Mouse (Mus musculus): ENCODE measurements around the gene Reps1. TPM values are rescaled to one million over a fixed set of nuclear protein-coding genes. Genes with fewer than 3 reads are reported as not detected.

The Reps1 gene
- polyA plus RNA-seq, 2 experiments: 3.4 to 13.3 TPM

GRCm38 (mm10) chr10:18022741-18023347 is 32.8 kb upstream of the Reps1 start, which contains the start of gene Abracl:
Abracl (minus strand) TSS chr10:18023288.
- Histone ChIP-seq H3K36me3 (replicated peaks; ENCODE audit: control insufficient read depth, insufficient read depth, low read depth) (no peaks in the 10 kb centered on the region; the same call in 1 of the 2 replicates), H3K4me3 (ENCODE audit: insufficient read depth in 1 of 2, low read depth in 2 of 2, low read length in 2 of 2) (peak within 1 kb of the TSS; percentile 81 to 89), H3K27me3 (ENCODE audit: control insufficient read depth, insufficient read depth, low read length) (no peaks in the 10 kb centered on the region), H3K4me2 (ENCODE audit: low read depth) (peak within 1 kb of the TSS; percentile 90), H3K9ac (replicated peaks) (peak within 1 kb of the TSS; percentile 91), H3K9me3 (ENCODE audit: control insufficient read depth, low read length) (no peaks in the 10 kb centered on the region), H3K4me1 (replicated peaks; ENCODE audit: control insufficient read depth in 2 of 2, insufficient read depth in 2 of 2, low read length in 1 of 2) (peaks cover 0 to 6% of the 10 kb centered on the region in 2 experiments; a peak in 3 of 4 replicates), H3K27ac (peak within 1 kb of the TSS; percentile 69)
- WGBS (ENCODE audit: insufficient replicate concordance): under 1% methylated on average over 37 of the region's 37 CpGs
- no peak for TF ChIP-seq EP300 (IDR thresholded peaks at IDR 0.05; ENCODE audit: low read depth)
- TF ChIP-seq CTCF (IDR thresholded peaks at IDR 0.05; ENCODE audit: low read depth): peak; percentile 39
- peak; percentile 49 to 55 (median 55) for DNase-seq (ENCODE audit: low read depth in 3 of 3, low spot score in 3 of 3)
- ATAC-seq (ENCODE audit: insufficient read depth): peak; percentile 92

DNA sequence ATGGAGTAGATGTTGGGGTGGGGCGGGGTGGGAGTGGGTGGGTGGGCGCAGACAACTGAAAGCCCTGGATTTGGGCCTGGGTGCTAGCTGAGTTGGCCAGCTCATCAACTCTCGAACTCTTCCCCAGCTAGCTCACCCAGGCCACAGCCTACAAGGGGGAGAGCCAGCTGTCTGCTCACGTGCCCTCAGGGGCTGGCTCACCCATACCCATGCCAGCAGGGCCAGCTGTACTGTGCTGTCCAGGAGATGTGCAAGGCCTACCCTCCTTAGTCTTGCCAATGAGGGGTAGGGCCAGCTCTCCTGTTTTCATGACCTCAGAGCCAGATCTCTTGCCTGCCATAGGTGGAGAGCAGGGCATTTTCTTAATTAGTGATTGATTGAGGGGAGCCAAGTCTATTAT is 21.3 kb upstream of the Reps1 start:
- TF ChIP-seq CTCF (IDR thresholded peaks at IDR 0.05; ENCODE audit: low read depth): no peak
- no peak for TF ChIP-seq EP300 (IDR thresholded peaks at IDR 0.05; ENCODE audit: low read depth)
- DNase-seq (ENCODE audit: low read depth in 3 of 3, low spot score in 3 of 3) (no peak), ATAC-seq (ENCODE audit: insufficient read depth) (no peak)
- 82% methylated on average over 4 of the region's 4 CpGs for WGBS (ENCODE audit: insufficient replicate concordance)
- Histone ChIP-seq H3K9me3 (ENCODE audit: control insufficient read depth, low read length) (no peaks in the 10 kb centered on the region), H3K4me3 (ENCODE audit: insufficient read depth in 1 of 2, low read depth in 2 of 2, low read length in 2 of 2) (no peak overlapping the region), H3K4me2 (ENCODE audit: low read depth) (no peak overlapping the region), H3K9ac (replicated peaks) (no peak overlapping the region), H3K27ac (no peak overlapping the region), H3K27me3 (ENCODE audit: control insufficient read depth, insufficient read depth, low read length) (no peaks in the 10 kb centered on the region), H3K4me1 (replicated peaks; ENCODE audit: control insufficient read depth in 2 of 2, insufficient read depth in 2 of 2, low read length in 1 of 2) (no peaks in the 10 kb centered on the region), H3K36me3 (replicated peaks; ENCODE audit: control insufficient read depth, insufficient read depth, low read depth) (no peaks in the 10 kb centered on the region)

DNA sequence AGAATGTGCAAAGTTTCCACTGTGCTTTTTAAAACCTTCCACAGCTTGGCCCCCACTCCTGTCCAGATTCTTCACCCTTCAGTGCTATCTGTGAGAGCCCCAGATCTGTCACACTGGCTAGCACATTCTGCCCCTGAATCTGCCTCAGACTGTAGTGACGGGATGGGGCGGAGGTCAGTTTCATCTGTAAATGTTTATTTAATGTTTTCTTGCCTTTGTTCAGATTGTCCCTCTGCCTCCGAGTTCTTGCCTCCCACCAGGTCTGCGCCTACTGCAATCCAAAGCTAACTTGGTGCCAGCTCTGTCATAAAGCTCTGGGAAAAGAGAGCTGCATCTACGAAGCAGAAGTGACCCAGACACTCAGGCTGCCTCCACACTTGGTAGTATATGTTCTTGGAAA is 18.8 kb upstream of the Reps1 start:
- no peak for DNase-seq (ENCODE audit: low read depth in 3 of 3, low spot score in 3 of 3)
- H3K4me3 ChIP-seq (ENCODE audit: insufficient read depth in 1 of 2, low read depth in 2 of 2, low read length in 2 of 2): no peak overlapping the region
- no peak overlapping the region for H3K9ac ChIP-seq (replicated peaks)
- no peak for TF ChIP-seq CTCF (IDR thresholded peaks at IDR 0.05; ENCODE audit: low read depth)
- no peak for TF ChIP-seq EP300 (IDR thresholded peaks at IDR 0.05; ENCODE audit: low read depth)
- WGBS (ENCODE audit: insufficient replicate concordance): 62% methylated on average over 5 of the region's 5 CpGs
- H3K9me3 ChIP-seq (ENCODE audit: control insufficient read depth, low read length): no peaks in the 10 kb centered on the region
- H3K27me3 ChIP-seq (ENCODE audit: control insufficient read depth, insufficient read depth, low read length): no peaks in the 10 kb centered on the region
- no peaks in the 10 kb centered on the region for H3K36me3 ChIP-seq (replicated peaks; ENCODE audit: control insufficient read depth, insufficient read depth, low read depth)
- no peak overlapping the region for H3K27ac ChIP-seq
- no peaks in the 10 kb centered on the region for H3K4me1 ChIP-seq (replicated peaks; ENCODE audit: control insufficient read depth in 2 of 2, insufficient read depth in 2 of 2, low read length in 1 of 2)
- no peak overlapping the region for H3K4me2 ChIP-seq (ENCODE audit: low read depth)
- no peak for ATAC-seq (ENCODE audit: insufficient read depth)

- peaks cover 0 to 4% of the 10 kb centered on the region in 2 experiments; a peak in 2 of 4 replicates for H3K4me1 ChIP-seq (replicated peaks; ENCODE audit: control insufficient read depth in 2 of 2, insufficient read depth in 2 of 2, low read length in 1 of 2)
- DNase-seq (ENCODE audit: low read depth in 3 of 3, low spot score in 3 of 3): no peak
- TF ChIP-seq CTCF (IDR thresholded peaks at IDR 0.05; ENCODE audit: low read depth) (no peak), EP300 (IDR thresholded peaks at IDR 0.05; ENCODE audit: low read depth) (no peak)
- H3K27me3 ChIP-seq (ENCODE audit: control insufficient read depth, insufficient read depth, low read length): no peaks in the 10 kb centered on the region
- H3K4me3 ChIP-seq (ENCODE audit: insufficient read depth in 1 of 2, low read depth in 2 of 2, low read length in 2 of 2): no peak overlapping the region
- no peak overlapping the region for H3K4me2 ChIP-seq (ENCODE audit: low read depth)
- H3K36me3 ChIP-seq (replicated peaks; ENCODE audit: control insufficient read depth, insufficient read depth, low read depth): no peaks in the 10 kb centered on the region
- H3K9ac ChIP-seq (replicated peaks): no peak overlapping the region
- no peak overlapping the region for H3K27ac ChIP-seq
- H3K9me3 ChIP-seq (ENCODE audit: control insufficient read depth, low read length): no peaks in the 10 kb centered on the region
- no peak for ATAC-seq (ENCODE audit: insufficient read depth)
Observed at GRCm38 (mm10) chr10:18046380-18046779, 9.3 kb upstream of the Reps1 start.

- DNase-seq (ENCODE audit: low read depth in 3 of 3, low spot score in 3 of 3): no peak
- WGBS (ENCODE audit: insufficient replicate concordance): 48% methylated on average over 10 of the region's 10 CpGs
Observed at GRCm38 (mm10) chr10:18047380-18048146, 8.1 kb upstream of the Reps1 start.

More at GRCm38 (mm10) chr10:18047380-18048146, 8.1 kb upstream of the Reps1 start:
- Histone ChIP-seq H3K27me3 (ENCODE audit: control insufficient read depth, insufficient read depth, low read length) (no peaks in the 10 kb centered on the region), H3K9ac (replicated peaks) (no peak overlapping the region), H3K4me3 (ENCODE audit: insufficient read depth in 1 of 2, low read depth in 2 of 2, low read length in 2 of 2) (no peak overlapping the region), H3K27ac (no peak overlapping the region), H3K9me3 (ENCODE audit: control insufficient read depth, low read length) (no peaks in the 10 kb centered on the region), H3K36me3 (replicated peaks; ENCODE audit: control insufficient read depth, insufficient read depth, low read depth) (no peaks in the 10 kb centered on the region), H3K4me1 (replicated peaks; ENCODE audit: control insufficient read depth in 2 of 2, insufficient read depth in 2 of 2, low read length in 1 of 2) (peaks cover 0 to 4% of the 10 kb centered on the region in 2 experiments; a peak in 2 of 4 replicates), H3K4me2 (ENCODE audit: low read depth) (no peak overlapping the region)
- TF ChIP-seq CTCF (IDR thresholded peaks at IDR 0.05; ENCODE audit: low read depth) (no peak), EP300 (IDR thresholded peaks at IDR 0.05; ENCODE audit: low read depth) (no peak)
- peak; percentile 41 for ATAC-seq (ENCODE audit: insufficient read depth)
